Mouse (Mus musculus) left cerebral cortex, postnatal 4 days (tissue): ENCODE data around the gene Acsbg1. TPM values are rescaled to one million over a fixed set of nuclear protein-coding genes. Genes with fewer than 3 reads are reported as not detected.

Source experiments
- DNase-seq: peaks from one replicate; pipeline ENCODE4 v3.0.0-alpha.2; 2022
- intact Hi-C: fragments of 180-260 bp; cut with DNase I; formaldehyde crosslinking; loops from one replicate; pipeline ENCODE4 v1.15.1; 2025
- total RNA-seq, 2 experiments: library from RNA; stranded (reverse); gene quantifications; 2 replicates each; pipeline ENCODE4 v1.2.3; 2021

Gene Acsbg1
- total RNA-seq, 2 experiments from 2014 or later, result 37.5 to 43.1 TPM

DNA sequence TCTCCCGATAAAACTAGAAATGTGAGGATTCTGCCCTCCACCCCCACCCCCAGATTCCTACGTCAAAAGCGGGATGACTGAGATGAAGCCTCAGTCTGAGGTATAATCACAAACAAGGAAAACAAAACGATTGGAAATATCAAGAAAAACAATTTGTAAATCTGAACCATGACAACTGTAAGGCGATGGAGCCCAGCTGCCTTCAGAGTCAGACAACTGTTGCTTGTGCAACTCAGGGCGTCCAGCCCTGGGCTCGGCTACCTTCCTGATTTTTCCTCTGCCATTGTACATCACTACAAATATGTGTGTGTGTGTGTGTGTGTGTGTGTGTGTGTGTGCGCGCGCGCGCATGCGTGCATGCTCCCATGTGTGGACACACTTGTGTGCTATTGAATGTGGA, 12.2 kb upstream of the Acsbg1 start:
- intact Hi-C loops, result no loop called here
- DNase-seq, result no peak

DNA sequence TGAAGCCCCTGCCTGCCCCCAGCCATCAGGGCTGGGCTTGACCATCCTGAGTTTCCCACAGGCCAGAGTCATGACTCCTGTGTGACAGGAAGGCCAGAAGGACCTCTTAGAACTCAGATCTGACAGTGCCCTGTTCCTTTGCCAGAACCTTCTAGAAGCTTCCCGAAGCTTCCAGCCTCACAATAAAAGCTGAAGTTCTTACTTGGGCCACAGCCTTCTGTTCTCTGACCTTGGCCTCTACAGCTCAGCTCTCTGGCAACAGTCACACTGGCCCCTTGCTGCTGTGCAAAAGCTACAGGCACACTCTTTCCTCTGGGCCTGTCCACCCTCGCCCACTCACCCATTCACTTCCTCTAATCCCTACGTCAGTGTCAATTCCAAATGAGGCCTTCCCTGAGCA, 10.3 kb upstream of the Acsbg1 start:
- intact Hi-C loops, result no loop called here
- no peak for DNase-seq

DNA sequence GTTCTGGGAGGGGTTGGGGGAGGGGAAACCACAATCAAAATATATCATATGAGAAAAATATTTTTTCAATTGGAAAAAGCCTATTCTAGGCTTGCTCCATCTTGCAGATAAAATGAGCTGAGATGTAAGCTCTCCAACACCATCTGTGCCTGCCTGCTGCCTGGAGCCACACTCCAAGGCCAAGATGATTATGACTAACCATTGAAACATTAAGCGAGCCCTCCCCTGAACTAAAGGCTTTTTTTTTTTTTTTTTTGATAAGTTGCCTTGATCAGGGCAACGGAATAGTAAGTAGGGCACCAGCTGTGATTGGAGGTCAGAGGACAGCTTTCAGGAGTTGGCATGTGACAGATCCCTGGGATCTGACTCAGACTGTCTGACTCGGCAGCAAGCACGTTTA, 6.8 kb upstream of the Acsbg1 start:
- intact Hi-C loops, result no loop called here
- no peak for DNase-seq

DNA sequence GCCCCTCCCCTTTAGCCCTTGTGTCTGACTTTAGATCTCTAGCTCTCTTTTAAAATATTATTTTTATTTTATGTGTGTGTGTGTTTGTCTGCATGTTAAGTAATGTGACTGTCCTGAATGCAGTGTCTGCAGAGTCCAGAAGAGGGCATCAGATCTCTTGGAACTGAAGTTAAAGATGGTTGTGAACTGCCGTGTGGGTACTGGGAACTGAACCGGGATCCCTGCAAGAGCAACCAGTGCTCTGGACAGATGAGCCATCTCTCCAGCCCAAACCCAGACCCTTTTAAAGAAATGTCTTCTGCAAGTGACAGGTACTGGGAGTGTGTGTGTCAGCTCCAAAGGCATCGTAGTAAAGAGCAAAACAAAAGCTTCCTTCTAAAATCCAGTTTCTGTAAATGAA, 4.4 kb upstream of the Acsbg1 start:
- intact Hi-C loops, result no loop called here
- no peak for DNase-seq

DNA sequence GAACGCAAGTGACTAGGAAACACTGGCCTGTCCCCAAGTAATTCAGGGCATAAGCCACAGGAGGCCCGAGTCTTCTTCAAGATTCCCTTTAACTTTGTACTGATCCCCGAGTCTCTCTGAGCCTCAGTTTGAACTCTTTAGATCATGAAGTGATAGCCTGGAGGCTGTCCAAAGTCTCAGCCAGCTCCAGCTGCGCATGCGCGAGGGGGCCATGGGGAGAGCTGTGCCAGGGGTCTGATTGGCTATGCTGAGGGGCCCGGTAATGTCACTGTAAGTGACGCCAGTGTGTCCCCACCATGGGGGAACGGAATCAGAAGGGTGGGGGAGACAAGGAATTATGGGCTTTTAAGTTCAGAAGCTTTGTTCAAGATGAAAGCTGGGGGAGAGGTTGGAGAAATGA, 2.7 kb upstream of the Acsbg1 start:
- intact Hi-C loops, result no loop called here
- peak; percentile 54 for DNase-seq

DNA sequence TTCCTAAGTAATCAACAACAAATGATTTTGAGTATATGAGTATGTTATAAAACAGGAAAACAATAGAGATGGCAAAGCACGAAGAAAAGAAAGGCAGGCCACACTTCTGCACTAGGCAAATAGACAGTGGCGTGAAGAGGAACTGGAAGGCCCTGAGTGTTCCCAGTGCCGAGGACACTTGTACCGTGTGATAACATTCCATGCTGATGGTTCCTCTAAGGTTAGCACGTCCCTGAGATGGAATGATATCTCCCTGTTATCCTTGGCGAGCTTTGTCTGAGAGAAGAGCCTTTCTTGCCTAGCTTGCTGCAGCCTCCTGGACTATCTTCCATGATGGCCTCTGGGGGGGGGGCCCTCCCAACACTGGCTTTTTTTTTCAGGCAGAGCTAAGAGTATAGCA, 2.9 kb downstream of the Acsbg1 start:
- intact Hi-C loops, result no loop called here
- no peak for DNase-seq

DNA sequence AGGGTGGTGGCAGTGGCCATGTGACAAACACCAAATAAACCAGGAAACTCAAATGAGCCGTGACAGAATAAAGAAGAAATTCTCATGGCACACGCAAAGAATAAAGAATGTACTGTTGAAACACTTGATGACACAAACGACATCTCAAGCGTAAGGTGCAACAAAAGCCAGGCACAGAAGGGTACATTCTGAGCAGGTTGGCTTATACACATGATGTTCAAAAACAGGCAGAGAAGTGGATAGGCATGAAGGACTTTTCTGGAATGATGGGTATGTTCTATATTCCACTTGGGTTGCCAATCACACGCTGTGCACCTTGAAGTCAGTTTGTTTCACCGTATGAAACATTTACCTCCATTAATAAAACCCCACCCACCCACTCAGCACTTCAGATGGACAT, 5.3 kb downstream of the Acsbg1 start:
- no peak for DNase-seq
- intact Hi-C loops, result no loop called here

DNA sequence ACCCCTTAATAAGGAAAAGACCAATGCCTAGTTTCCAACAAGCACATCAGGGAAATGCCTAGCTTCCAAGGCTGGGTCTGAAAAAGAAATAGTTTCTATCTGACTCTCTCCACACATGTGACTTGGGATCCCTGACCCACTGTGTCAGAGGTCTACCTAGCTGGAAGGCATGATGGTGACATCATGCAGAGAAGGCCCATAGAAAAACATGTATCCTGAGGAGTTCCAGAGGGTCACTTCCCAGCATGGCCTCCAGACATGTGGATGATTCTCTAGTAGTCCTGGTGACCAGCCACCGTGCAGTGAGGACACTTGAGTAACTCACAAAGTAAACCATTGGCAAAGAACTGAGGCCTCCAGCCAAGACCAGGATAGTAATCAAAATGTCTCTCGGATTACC, 5.8 kb downstream of the Acsbg1 start:
- intact Hi-C loops, result no loop called here
- no peak for DNase-seq

DNA sequence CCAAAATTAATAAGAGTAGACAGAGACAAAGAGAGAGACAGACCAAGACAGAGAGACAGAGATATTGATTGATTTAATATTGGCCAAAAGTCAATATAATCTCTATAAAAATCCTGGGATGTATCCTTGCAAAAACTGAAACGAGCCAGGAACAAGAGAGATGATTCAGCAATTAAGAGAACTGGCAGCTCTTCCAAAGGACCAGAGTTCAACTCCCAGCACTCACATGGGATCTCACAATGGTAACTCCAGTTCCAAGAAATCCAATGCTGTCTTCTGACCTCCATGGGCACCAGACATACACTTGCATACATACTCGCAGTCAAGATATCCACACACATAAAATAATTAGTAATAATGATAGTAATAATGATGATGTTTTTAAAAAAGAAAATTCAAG, 8.9 kb downstream of the Acsbg1 start:
- no peak for DNase-seq
- intact Hi-C loops, result no loop called here

DNA sequence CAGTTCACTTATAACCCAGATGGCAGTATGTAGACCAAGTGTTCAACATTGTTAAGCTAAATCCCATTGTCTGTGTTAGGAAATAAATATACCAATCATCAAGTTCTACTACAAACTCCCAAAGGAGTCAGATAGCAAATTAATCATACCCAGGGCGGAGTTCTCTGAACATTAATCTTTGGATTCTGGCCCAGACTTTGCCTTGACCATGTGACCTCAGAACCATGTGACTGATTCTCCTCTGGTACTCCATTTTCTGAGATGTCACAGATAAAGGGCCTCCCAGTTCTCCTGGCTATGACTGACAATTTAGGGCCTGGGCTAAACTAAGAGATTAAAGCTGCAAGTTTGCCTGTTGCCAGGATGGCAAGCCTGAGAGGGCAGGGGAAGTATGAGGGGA, 12.3 kb downstream of the Acsbg1 start:
- DNase-seq, result no peak
- intact Hi-C loops, result no loop called here

DNA sequence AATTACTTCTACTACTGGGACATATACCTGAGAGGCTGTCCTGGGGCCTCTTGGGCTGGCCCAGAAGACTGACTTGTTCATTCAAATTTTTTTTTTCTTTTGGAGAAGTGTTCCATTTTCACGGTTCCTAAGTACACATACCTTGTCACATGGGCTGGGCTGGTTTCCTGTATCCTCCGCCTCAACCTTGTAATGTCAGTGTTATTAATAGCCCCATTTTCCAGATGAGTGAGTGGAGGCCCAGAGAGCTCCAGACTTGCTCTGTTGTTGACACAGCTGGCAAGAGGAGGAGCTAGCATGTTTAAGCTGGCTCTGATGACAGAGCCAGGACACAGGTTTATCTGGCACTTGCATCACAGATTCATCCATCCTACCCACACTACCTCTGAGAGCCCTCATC, 14.2 kb downstream of the Acsbg1 start:
- intact Hi-C loops, result no loop called here
- DNase-seq, result no peak

DNA sequence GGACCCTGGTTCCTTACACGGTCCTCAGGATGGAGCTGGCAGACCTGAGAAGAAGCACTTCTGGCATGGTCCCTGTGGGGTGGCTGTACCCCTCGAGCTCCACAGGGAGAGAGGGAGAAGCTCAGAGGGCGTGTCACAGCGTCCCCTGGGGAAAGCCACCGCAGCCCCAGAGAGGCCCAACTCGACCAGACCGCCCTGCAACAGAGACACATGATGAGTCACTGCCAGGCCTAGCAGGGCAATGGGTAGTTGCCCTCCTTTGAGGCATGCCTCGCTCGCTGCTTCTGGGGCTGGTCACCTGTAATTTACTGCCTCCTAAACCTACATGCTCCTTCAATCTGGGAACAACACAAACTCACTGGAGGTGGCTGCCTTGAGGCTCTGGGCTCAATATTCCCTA, 15.4 kb downstream of the Acsbg1 start:
- intact Hi-C loops, result no loop called here
- DNase-seq, result no peak

DNA sequence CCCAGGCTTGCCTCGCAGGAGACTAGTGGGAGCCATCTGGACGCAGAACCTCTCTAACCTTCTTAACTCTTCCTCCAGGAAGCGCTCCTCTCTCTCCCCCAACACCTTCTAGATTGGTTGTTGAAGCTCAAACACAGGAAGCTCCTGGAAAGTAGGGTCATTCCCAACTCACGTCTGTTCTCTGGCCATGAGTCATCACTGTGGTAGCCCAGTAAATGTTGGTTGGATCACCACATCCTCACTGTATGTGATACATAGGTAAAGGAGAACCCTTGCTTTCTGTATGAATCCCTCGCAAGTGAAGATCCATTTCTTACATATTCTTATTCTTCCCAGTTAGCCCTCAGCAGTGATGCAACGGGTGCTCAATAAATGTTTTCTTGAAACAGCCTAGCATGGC, 16.1 kb downstream of the Acsbg1 start:
- intact Hi-C loops, result no loop called here
- no peak for DNase-seq

DNA sequence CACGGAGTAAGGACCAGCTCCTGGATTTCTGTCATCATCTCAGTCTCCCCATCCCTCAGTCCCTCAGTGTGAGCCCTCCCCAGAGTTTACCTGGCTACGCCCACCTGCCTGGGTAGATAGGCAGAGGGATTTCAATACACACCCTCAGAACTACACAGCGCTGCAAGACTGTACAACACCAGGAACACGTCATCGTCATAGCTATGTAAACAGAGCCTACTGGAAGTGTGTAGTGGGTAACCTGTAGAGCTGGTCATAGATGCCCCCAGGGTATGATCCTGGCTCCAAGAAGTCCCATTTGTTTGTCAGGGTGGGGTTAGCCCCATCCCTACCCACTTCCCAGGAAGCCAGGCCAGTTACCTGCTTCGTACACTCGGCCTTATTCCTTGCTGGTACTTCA, 18.5 kb downstream of the Acsbg1 start:
- intact Hi-C loops, result no loop called here
- DNase-seq, result no peak

DNA sequence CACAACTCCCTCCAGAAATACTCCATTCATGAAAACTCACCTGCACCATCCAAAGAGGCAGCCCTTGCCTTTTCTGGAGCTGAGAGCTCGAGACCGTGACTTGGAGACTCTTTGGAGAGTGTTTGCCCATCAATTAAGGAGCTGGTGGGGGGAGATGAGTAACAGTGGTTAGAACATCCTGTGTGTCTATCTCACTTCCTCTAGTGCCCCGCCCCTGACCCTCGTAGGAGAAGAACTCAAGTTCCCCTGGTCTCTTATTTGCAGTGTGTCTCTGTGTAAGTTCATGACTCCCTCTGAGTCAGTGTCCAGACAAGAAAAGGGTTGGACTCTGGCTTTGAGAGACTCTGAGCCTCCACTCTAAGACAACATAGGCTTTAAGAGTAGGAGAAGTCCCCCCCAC, 19.1 kb downstream of the Acsbg1 start:
- intact Hi-C loops, result no loop called here
- DNase-seq, result no peak

DNA sequence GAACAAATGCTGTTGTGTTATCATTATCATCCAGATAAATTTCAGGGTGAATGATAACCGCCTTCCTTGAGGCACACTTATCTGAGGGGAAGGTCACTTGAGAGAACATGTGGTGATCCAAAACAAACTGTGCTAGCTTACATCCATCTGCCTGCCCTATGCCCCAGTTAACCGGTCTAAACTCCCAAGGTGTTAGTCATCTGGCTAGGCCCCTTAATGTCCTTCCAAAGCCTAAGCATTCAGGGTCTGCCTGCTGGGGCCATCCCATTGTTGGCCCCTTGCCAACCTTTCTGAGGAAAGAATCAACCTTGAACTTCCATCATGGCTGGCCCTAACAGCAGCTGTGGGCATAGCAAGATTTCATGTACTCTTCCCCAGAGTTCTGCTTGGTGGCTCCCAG, 19.5 kb downstream of the Acsbg1 start:
- intact Hi-C loops, result no loop called here
- DNase-seq, result no peak

DNA sequence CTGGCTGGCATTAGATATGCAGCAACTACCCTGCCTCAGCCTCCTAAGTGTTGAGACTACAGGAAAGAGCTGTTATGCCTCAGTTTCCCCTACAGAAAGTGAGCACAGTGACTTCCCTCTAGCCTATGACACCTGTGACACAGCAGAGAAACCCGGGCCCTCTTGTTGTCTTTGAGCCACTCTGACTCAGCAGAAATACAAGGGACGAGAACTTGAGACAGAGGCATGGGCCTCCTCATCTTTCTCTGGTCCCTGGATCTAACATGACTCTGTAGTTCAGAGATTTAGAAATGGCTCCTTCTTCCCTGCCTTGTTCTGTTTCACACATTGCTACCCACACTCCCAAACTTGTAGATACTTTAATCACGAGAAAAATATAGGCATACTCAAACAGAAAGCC, 20.1 kb downstream of the Acsbg1 start:
- intact Hi-C loops, result no loop called here

DNA sequence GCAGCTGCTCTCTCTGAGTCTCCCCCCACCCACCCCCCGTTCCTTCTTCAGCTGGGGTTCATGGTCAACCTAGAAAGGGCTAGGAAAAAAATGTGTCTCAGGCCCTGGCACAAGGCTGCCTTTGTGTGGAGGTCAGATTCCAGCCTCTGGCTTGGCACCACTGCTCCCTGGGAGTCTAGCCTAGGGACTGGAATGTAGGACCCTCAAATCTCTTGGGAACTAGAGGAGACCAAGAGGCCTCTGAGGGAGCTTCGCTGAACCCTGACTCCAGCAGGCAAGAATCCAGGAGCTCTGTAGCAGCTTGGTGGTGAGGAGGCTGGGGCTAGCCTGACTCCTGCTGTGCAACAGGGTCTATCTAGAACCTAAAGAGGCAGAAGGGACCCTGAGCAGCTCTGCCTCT, 22.5 kb downstream of the Acsbg1 start:
- DNase-seq, result no peak
- intact Hi-C loops, result no loop called here

More for the DNA sequence above, 20.1 kb downstream of the Acsbg1 start:
- DNase-seq, result no peak

DNA sequence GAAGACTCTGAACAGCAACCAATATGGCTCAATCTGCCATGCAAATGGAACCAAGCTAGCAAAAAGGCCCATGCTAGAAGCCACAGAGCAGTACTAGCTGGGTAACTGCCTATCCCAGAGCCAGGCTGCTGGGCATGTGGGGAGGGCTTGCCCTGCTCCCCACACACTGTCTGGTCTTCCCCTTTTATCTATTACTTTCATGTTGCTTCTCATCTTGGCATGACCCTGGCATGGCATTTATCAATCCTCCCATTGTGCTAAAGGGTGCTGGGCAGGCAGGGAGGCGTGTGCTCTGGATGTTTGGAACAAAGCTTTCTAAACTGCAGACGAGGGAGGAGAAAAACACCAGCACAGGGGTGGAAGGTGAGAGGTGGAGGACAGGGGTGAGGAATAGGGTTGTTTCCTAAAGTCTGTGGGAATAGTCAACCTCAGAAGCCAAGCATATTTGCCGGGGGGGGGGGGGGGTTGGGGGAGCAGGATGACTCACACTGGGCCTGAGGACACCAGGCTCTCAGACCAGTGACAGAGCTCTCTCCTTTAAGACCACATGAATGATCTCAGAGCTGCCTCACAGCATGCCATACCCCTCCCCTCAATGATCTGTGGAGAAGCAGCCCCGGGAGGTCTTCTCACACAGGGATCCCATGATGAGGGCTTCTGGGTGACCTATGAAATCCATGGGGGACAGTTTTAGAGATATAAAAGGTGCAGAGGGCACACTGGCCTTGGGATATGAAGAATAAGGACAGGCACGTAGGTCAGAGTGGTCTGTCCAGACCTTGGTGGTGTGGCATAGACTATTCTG, 24.0 kb downstream of the Acsbg1 start:
- intact Hi-C loops, result no loop called here
- DNase-seq, result no peak

DNA sequence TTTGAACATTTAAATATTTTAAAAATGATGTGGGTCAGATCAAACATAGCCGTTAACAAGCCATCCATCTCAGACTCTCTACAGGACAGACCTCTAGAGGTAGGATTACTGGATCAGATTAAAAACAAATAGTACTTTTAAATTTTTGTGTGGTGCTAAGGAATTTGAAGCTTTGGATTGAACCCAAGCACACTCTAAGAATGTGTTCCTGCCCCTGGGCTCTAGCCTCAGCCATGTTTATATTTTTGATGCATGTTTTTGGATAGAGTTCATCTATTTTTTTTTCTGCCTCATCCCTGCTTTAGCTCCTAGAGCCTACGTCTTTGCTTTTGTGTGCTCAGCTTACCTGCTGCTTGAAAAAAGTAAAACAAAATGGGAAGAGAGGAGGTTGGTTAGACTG, 28.3 kb downstream of the Acsbg1 start:
- intact Hi-C loops, result no loop called here
- no peak for DNase-seq

DNA sequence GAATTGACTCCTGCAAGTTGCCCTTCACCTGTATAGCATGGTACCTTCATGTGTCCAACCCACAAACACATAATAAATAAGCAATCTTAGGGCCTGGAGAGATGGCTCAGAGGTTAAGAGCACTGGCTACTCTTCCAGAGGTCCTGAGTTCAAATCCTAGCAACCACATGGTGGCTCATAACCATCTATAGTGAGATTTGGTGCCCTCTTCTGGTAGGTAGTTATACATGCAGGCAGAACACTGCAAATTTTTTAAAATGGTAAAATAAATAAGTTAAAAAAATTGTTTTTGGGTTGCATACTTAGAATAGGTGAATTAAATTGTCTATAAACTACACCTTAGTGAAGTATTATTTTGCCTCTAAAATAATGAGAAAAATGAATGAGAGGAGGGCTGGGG, 30.8 kb downstream of the Acsbg1 start:
- no peak for DNase-seq
- intact Hi-C loops, result no loop called here

DNA sequence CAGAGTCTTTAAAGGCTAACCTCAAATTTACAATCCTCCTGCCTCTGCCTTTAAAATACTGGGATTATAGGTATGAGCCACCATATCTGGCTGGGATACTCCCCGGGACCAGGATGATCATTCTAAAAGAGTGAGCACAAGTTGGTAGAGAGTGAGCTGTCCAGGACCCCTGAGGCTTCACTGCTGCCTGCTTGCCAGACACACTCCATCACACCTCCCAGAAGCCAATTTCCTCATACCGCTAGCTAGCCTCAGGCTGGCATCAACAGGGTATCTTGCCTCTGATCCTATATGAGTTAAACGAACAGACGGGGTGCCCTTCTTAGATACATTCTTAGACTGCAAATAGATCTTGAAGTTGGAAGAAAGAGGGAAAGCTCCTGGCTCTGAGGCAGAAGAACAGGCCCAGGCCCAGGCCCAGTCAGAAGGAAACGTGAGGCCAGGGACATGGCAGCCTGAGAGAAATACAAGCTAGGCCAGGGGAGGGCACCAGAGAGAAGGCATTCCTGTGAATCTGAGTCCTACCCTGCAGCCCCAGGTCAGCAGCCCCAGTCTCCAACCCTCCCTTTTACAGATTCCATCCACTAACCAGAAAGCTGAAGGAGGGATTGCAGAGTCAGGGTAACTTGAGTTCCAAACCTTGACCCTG, 31.9 kb downstream of the Acsbg1 start:
- intact Hi-C loops, result no loop called here
- peak; percentile 17 for DNase-seq

DNA sequence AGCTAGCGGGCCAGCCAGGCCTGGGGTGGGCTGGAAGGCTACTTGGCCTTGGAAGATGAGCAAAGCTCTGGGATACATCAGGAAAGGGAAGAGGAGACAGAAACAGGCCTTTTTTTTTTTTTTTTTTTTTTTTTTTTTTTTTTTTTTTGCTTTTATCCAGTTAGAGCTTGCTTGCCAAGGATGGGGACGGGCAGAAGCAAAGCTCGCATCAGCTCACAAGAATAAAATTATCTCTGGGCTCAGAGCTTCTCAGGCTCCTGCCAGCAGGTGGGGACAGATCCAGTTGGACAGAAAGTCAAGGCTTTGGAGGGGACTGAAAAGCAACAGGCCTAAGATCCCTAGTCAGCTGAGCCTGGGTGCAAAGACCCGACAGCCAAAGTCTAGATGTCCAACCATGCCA, 32.9 kb downstream of the Acsbg1 start:
- intact Hi-C loops, result no loop called here
- peak; percentile 33 for DNase-seq
